Mouse (Mus musculus): ENCODE data around the gene Plod1.

Gene Plod1

GRCm38 (mm10) chr4:147938148-147939096 is 1.9 kb upstream of the Plod1 start:
- DNase-seq (ENCODE audit: extremely low read depth, low read depth), result no peak

- no peak for DNase-seq (ENCODE audit: extremely low read depth, low read depth)
Measured at GRCm38 (mm10) chr4:147937486-147937885, 919 bp upstream of the Plod1 start.

GRCm38 (mm10) chr4:147937021-147937420 is 454 bp upstream of the Plod1 start:
- no peak for DNase-seq (ENCODE audit: extremely low read depth, low read depth)

- DNase-seq (ENCODE audit: extremely low read depth, low read depth), result no peak
Measured at GRCm38 (mm10) chr4:147935904-147936303, 663 bp downstream of the Plod1 start.

- DNase-seq (ENCODE audit: extremely low read depth, low read depth), result no peak
Measured at GRCm38 (mm10) chr4:147934611-147935010, 2.0 kb downstream of the Plod1 start.

GRCm38 (mm10) chr4:147934134-147934533 is 2.4 kb downstream of the Plod1 start:
- DNase-seq (ENCODE audit: extremely low read depth, low read depth), result no peak

GRCm38 (mm10) chr4:147930946-147931345 is 5.6 kb downstream of the Plod1 start:
- DNase-seq (ENCODE audit: extremely low read depth, low read depth), result no peak

GRCm38 (mm10) chr4:147928540-147928939 is 8.0 kb downstream of the Plod1 start:
- DNase-seq (ENCODE audit: extremely low read depth, low read depth), result no peak

- no peak for DNase-seq (ENCODE audit: extremely low read depth, low read depth)
Measured at GRCm38 (mm10) chr4:147928136-147928535, 8.4 kb downstream of the Plod1 start.

- DNase-seq (ENCODE audit: extremely low read depth, low read depth), result no peak
Measured at GRCm38 (mm10) chr4:147927705-147928104, 8.9 kb downstream of the Plod1 start.

GRCm38 (mm10) chr4:147922341-147922740 is 14.2 kb downstream of the Plod1 start:
- no peak for DNase-seq (ENCODE audit: extremely low read depth, low read depth)

- DNase-seq (ENCODE audit: extremely low read depth, low read depth), result no peak
Measured at GRCm38 (mm10) chr4:147920973-147921372, 15.6 kb downstream of the Plod1 start.

- no peak for DNase-seq (ENCODE audit: extremely low read depth, low read depth)
Measured at GRCm38 (mm10) chr4:147918459-147919121, 18.0 kb downstream of the Plod1 start.

- DNase-seq (ENCODE audit: extremely low read depth, low read depth), result no peak
Measured at GRCm38 (mm10) chr4:147909486-147909885, 27.1 kb downstream of the Plod1 start.

- DNase-seq (ENCODE audit: extremely low read depth, low read depth), result no peak
Measured at GRCm38 (mm10) chr4:147906230-147906629, 30.3 kb downstream of the Plod1 start.

GRCm38 (mm10) chr4:147905090-147905659 is 31.4 kb downstream of the Plod1 start:
- DNase-seq (ENCODE audit: extremely low read depth, low read depth), result no peak

GRCm38 (mm10) chr4:147904313-147905089 is 32.1 kb downstream of the Plod1 start, which contains the start of gene Mfn2:
TSS of gene Mfn2 (minus strand) at chr4:147904704.
- peak; percentile 74 for DNase-seq (ENCODE audit: extremely low read depth, low read depth)

GRCm38 (mm10) chr4:147903601-147904000 is 33.0 kb downstream of the Plod1 start:
- DNase-seq (ENCODE audit: extremely low read depth, low read depth), result no peak

- no peak for DNase-seq (ENCODE audit: extremely low read depth, low read depth)
Measured at GRCm38 (mm10) chr4:147902906-147903500, 33.6 kb downstream of the Plod1 start.

GRCm38 (mm10) chr4:147900452-147900851 is 36.1 kb downstream of the Plod1 start:
- no peak for DNase-seq (ENCODE audit: extremely low read depth, low read depth)

- DNase-seq (ENCODE audit: extremely low read depth, low read depth), result no peak
Measured at GRCm38 (mm10) chr4:147897348-147897747, 39.2 kb downstream of the Plod1 start.

Data from MEL-GATA-1-ER (cell line).